Mouse (Mus musculus): ENCODE results near the gene Triobp. TPM values are rescaled to one million over a fixed set of nuclear protein-coding genes. Genes with fewer than 3 reads are reported as not detected.
A peak's percentile ranks its signal among the peaks of the same experiment; 100 is the strongest.

Triobp gene
- polyA plus RNA-seq, 2 experiments from 2014 or later = 18.6 to 30.9 TPM

GRCm38 (mm10) chr15:78971626-78972025 lies 24.1 kb downstream of the Triobp start:
- ATAC-seq = no peak

DNA sequence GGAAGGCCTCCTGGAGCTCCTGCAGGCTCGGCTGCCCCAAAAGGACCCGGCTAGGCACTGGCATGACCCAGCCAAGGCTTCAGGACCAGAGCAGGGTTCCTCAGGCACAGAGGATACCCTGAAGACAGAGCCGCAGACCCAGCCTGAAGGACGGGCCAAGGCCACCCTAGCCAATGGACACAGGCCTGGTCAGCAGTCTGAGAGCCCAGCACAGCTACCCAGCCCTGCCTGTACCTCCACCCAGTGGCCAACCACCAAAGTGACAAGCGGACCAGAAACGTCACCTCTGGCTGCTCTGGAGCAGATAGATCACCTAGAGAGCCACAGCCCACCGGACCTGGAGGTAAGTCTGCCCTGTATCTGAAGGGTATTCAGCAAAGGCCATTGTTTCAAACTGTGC lies 26.4 kb downstream of the Triobp start:
- ATAC-seq = no peak

DNA sequence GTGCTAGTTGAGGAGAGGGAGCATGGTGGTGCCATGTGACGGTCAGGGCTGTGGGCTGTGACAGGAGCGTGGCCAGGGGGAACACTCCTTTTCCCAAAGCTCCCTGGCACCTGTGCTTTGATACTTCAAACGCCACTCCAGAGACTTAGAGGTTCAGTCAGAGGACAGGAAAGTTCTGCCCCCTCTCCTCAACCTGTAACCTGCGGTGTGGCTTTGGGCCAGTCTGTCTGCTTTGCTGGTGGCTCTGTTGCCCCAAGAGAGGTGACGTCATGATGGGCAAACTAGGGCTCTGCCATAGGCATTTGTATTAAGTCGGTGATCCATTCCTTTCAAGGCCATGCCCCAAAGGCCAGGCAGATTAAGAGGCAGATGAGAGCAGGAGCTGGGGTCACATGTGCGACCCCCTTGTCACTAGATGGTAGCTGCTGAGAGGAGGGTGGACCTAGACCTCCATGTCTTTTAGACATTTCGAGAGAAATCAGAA lies 30.2 kb downstream of the Triobp start:
- ATAC-seq = no peak

- ATAC-seq = no peak
Measured at GRCm38 (mm10) chr15:78978875-78979274, 31.4 kb downstream of the Triobp start.

DNA sequence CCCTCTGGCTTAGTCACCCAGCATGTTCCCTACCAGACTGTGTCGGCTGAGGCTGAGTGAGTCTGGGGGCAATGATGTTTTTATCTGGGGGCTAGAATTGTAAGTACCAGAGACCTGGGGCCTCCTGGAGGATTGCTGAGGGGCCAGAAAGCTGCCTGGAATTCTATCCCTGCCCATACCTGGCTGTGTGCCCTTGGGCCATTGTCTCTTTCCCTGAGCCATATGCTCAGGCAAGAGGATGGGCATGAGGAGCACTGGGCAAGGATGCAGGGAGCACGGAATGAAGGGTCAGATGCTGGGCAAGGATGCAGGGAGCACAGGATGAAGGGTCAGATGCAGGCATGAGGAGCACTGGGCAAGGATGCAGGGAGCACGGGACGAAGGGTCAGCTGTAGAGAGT lies 32.6 kb downstream of the Triobp start:
- ATAC-seq = no peak

- ATAC-seq = peak; percentile 76
Measured at GRCm38 (mm10) chr15:78982658-78983435, 35.3 kb downstream of the Triobp start.

GRCm38 (mm10) chr15:78983436-78984285 lies 36.1 kb downstream of the Triobp start:
- ATAC-seq = peak; percentile 78

- ATAC-seq = no peak
Measured at GRCm38 (mm10) chr15:78984286-78984778, 36.8 kb downstream of the Triobp start.

DNA sequence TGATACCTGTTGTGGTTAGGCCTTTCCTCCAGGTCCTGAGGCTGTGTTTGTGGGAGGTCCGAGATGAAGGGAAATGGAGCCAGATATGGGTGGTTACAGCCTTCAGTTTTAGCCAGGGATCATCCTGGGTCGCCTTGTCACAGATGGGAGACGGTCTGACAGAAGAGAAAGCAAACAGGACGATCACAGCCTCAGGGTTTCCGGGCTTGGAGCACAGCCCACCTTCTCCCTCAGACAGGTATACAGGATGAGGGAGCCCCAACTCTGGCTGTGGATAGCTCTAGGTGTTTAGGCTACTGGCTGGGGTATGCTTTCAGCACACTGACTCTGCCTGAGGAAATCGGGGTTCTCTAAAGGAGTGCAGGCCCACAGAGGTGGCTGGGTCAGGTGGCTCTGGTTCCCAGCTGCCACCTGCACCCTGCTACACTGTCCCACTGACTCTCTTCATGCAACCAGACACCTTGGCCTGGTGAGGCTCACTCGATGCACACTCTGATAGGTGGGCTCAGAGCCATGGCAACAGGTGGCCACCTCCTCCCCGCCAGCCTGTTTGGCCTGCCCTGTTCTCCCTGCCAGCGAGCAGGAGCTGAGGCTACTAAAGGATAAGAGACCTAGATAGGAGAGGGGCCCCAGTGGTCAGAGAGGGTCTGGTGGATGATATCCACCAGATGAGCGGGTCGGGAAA lies 39.2 kb downstream of the Triobp start:
- ATAC-seq = no peak

DNA sequence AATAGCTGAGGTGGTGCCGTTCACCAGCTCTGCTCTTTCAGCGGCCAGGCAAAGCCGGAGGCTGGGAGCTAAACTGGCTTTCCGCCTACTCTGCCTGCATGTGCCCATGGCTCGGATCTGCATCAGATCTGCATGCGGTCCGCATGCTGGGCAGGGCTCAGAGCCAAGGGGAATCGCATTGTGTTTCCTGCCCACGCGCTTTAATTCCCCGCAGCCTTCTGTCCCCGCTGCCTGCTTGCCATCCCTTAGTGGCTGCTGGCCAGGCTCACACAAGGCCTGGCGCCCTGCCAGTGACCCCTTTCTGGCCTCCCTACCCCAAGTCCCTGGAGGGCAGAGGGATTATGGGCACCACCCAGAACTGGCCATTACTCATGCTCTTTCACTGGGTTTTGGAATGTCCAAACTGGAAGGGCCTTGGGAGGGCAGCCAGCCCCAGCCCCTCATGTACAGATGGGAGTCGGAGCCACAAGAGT lies 41.0 kb downstream of the Triobp start:
- no peak for ATAC-seq

GRCm38 (mm10) chr15:78989152-78990092 lies 41.9 kb downstream of the Triobp start:
- ATAC-seq = no peak

DNA sequence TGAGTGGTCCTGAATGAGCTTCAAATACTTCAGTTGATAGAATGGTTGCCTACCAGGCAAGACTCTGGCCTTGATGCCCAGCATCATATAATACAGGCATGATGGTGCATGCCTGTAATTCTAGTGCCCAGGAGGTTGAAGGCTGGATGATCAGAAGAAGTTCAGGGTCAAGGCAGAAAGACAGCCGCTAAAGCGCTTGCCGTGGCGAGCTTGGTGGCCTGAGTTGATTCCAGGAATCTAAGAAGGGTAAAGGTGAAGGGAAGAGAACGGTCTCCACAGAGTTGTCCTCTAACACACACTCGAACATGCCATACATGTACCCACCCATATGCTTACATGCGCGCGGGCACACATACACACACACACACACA lies 42.6 kb downstream of the Triobp start:
- no peak for ATAC-seq

DNA sequence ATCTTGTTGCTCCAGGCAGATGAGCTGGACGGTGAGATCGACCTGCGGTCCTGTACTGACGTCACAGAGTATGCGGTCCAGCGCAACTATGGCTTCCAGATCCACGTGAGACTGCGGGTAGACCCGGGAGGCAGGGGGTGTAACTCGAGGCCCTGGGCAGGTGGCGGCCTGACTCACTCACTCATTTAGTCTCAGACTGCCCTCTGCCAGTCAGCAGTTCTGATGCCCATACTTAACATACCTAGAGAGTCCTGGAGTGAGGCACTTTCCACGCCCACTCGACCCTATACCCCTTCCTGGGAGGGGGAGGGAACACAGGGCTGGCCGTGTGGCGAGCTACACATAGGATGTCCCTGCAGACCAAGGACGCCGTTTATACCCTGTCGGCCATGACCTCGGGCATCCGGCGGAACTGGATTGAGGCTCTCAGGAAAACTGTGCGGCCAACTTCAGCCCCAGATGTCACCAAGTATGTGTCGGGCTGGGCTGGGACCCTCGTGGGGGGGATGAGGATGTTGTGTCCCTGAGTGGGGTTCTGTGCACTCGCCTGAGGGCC lies 43.5 kb downstream of the Triobp start:
- no peak for ATAC-seq

- ATAC-seq = no peak
Measured at GRCm38 (mm10) chr15:78992235-78992634, 44.7 kb downstream of the Triobp start.

- ATAC-seq = no peak
Measured at GRCm38 (mm10) chr15:78992925-78993324, 45.4 kb downstream of the Triobp start.

DNA sequence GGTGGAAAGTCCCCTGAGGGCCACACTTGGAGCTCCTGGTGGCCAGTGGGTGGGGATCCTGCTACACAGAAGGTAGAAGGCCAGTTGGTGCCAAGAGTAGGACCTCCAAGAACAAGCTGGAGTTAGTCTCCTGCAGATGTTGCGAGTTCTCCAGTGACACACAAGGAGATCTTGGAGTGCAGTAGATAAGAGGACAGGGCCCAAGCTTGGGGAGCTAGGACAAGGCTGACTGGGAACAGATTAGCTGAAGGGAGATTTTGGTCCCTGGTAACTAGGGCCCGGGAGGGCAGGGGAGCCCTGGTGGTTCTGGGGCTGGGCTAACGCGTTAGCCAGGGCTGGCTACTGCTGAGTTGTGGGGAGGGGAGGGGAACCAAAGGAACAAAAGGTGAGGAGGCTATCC lies 48.4 kb downstream of the Triobp start:
- no peak for ATAC-seq

- no peak for ATAC-seq
Measured at GRCm38 (mm10) chr15:78996663-78997062, 49.1 kb downstream of the Triobp start.

- no peak for ATAC-seq
Measured at GRCm38 (mm10) chr15:78998348-78998747, 50.8 kb downstream of the Triobp start.

GRCm38 (mm10) chr15:78999586-78999985 lies 52.1 kb downstream of the Triobp start:
- ATAC-seq = no peak

- no peak for ATAC-seq
Measured at GRCm38 (mm10) chr15:79000357-79000791, 52.9 kb downstream of the Triobp start.

DNA sequence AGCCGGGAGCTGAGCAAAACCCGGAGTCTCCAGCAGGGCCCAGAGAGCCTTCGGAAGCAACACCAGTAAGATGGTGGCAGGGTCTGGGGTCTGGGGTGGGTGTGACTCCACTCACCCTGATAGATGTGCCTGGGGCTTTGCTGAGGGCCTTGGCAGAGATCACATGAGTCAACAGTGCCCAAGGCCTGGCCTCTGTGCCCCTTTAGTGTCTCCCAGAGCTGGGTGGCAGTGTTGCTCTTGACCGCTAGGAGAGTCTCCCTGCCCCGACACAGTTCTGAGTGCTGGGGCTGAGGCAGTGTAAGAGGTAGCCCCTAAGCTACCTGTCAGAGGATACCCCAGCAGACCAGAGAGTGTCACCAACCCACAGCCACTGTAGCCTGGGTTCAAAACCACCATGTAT lies 54.0 kb downstream of the Triobp start:
- no peak for ATAC-seq
